Mouse (Mus musculus) lung, postnatal 10 days (tissue): ENCODE measurements at regions not wholly inside any gene's neighbourhood (a gene's known extent, or its start where the extent isn't known, plus 50 kb on each side); places are given as distances from the start of the nearest gene placed in this dataset.
"Not testable (repeated sequence)": the region's sequence is repeated elsewhere in the genome, so short reads cannot be mapped to it uniquely, and the experiment has no call there.

ENCODE experiments used
- DNase-seq: peaks from one replicate; pipeline ENCODE4 v3.0.0; 2021

GRCm38 (mm10) chr10:118052477-118052876 lies 89.1 kb upstream of the Mdm1 start:
- DNase-seq = no peak

- no peak for DNase-seq
Observed at GRCm38 (mm10) chr10:118053037-118053436, 88.6 kb upstream of the Mdm1 start.

GRCm38 (mm10) chr10:118056789-118057271 lies 84.8 kb upstream of the Mdm1 start:
- peak; percentile 60 for DNase-seq

GRCm38 (mm10) chr10:118057516-118057915 lies 84.1 kb upstream of the Mdm1 start:
- DNase-seq = no peak

- DNase-seq = peak; percentile 64
Observed at GRCm38 (mm10) chr10:118064816-118065216, 76.8 kb upstream of the Mdm1 start.

- not testable (repeated sequence) for DNase-seq
Observed at GRCm38 (mm10) chr10:118076341-118076740, 65.3 kb upstream of the Mdm1 start.

GRCm38 (mm10) chr10:118081636-118082166 lies 59.9 kb upstream of the Mdm1 start:
- no peak for DNase-seq

DNA sequence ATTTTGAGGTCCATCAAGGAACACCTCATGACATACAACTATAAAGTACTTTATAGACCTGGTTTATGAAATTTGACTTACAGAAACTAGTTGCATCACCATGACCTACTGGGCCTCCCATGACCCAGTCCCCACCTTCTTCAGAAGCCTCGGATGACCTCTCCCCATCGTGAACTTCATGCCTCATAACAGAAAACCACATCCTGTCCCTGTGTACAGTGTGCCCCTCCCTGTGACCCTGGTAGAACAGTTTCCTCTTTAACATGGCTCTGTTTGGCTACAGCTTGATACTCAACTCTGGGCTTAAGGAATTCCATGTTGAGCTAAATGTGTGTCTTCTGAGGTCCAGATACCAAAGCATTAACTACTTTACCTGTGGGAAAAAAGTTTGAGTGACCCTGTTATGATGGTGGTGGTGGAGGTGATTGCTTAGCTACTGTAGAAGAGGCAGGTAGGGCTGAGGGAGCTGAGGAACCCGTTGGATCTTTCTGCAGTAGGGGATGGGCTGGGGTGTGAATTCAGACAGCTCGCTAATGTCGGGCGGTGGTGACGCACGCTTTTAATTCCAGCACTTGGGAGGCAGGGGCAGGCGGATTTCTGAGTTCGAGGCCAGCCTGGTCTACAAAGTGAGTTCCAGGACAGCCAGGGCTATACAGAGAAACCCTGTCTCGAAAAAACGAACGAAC lies 58.4 kb upstream of the Mdm1 start:
- DNase-seq = peak; percentile 32

DNA sequence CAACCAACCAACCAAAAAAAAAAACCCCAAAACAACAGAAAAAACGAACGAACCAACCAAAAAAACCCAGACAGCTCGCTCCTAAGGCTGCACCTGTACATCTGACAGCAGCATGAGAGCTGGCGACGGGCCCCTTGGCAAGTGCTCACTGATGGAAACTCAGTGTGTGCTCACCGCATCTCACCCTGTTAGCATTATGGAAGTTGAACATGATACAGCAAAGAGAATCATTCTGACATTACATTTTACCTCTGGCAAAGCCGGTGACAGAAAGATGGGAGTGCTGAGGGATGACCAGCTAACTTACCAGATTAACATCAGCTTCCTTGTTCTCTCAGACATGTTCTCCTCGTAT lies 57.9 kb upstream of the Mdm1 start:
- no peak for DNase-seq

GRCm38 (mm10) chr10:118085046-118085983 lies 56.3 kb upstream of the Mdm1 start:
- DNase-seq = no peak

DNA sequence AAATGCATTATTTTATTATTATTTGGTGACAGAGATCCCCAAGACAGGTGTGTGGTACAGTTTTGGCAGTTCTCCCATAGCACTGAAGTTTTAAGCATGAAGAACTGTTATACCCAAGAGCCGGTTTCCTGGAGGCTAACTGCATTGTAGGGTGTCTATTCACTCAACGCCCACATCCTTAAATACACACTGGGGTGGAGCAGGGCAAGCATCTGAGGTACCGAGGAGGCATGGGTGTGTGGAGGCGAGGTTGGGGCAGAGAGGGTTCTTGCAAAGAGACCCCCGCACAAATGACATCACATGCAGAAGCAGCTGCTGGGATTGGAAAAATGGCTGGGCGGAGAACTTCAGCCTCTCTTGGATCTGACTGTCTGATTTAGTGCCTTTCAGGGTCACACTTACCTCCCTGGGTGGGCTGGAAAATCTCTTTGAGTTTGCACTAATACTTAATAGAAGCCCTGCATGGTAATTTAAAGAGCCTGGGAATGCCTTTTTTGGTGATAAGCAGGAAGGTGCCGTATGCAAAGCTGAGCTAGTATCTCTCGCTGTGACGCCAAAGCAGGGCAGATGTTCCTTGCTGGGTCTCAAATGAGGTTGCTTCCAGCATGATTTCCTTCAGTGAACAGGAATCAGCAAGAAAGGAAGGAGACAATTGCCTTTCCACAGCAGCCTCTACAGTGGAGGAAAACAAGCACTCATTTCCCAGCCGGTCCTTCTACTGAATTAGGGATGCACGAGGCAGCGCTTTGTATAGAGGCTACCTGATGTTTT lies 53.9 kb upstream of the Mdm1 start:
- no peak for DNase-seq

GRCm38 (mm10) chr10:118088499-118088898 lies 53.1 kb upstream of the Mdm1 start:
- DNase-seq = no peak

DNA sequence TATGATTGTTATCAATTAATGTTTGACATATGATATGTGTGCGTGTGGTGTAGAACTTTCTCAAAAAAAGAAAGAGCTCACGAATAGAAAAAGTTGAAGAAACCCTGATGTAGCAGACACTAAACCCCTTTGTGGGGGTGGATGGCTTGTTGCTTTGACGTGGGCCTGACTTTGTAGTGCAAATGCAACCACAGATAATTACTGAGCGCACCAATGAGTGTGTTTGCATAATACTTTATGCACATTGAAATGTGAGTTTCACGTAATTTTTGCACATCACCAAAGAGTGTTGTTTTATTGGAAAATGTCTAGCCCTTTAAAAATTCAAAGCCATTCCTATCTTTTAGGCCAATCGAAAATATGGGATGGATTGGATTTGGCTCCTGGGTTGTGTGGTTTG lies 51.7 kb upstream of the Mdm1 start:
- DNase-seq = no peak

DNA sequence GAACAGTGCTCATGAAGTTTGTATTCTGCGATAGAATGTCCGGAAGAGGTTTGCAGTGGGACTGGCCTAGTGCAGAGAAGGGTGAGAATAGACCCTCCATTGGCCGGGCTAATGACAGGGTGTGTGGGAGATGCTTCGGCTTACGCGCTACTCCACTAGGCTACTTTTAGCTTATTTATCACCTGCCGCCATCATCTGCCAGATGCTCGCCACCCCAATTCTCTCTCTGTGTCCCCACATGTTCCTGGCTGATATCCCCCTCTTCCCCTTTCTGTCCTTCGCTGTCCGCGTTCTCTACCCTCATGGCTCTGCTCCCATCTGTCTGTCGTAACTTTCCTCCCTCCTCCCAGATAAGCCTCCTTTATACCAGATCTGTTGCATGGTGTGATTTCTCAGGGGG lies 50.1 kb upstream of the Mdm1 start:
- no peak for DNase-seq
